ENCODE assay signal across 8 mouse cellular contexts in genomic region chr12:24651642-24652342, GRCm38 (mm10). TPM values are rescaled to one million over a fixed set of nuclear protein-coding genes. Genes with fewer than 3 reads are reported as not detected.
DNase-seq lines count a peak whose midpoint lies in the region; ATAC-seq lines count a peak whose summit lies in the region.

No protein-coding gene starts in this region.

- peak overlapping the region; percentile 94 for H3K27ac ChIP-seq in hindbrain, embryonic 15.5 days (replicated peaks)

- H3K27me3 ChIP-seq in hindbrain, embryonic 15.5 days = no peaks in the 10 kb centered on the region

- WGBS in hindbrain, embryonic 15.5 days = 1% methylated on average over 36 of the region's 36 CpGs

- peaks cover 9% of the 10 kb centered on the region; the same call in 1 of the 2 replicates for H3K36me3 ChIP-seq in hindbrain, embryonic 15.5 days

- peak overlapping the region; percentile 83 for H3K4me3 ChIP-seq in hindbrain, embryonic 15.5 days

- H3K9me3 ChIP-seq in hindbrain, embryonic 15.5 days = no peaks in the 10 kb centered on the region

- H3K9ac ChIP-seq in hindbrain, embryonic 15.5 days = peak overlapping the region; percentile 91

- H3K4me1 ChIP-seq in hindbrain, embryonic 15.5 days (replicated peaks) = peaks cover 36% of the 10 kb centered on the region

- DNase-seq in R1 (ENCODE audit: low read depth, low spot score) = peak; percentile 97
- DNase-seq in cerebellum, postnatal 25 days = peak; percentile 80 to 86
- DNase-seq in frontal cortex, postnatal 25 days (ENCODE audit: low spot score in 2 of 2) = peak; percentile 84 to 87
- peak; percentile 93 for DNase-seq in left cerebral cortex, adult 11 months (ENCODE audit: low spot score)
- DNase-seq in lung, postnatal 4 days = peak; percentile 98 to 99
- DNase-seq in retina, postnatal 7 days (ENCODE audit: low read depth, low spot score) = peak; percentile 78
- DNase-seq in urinary bladder, adult 2 months (ENCODE audit: low spot score) = peak; percentile 94

- ATAC-seq in hindbrain, embryonic 15.5 days (ENCODE audit: low FRiP score, low read depth) = peak; percentile 79

- H3K4me2 ChIP-seq in hindbrain, embryonic 15.5 days = peak overlapping the region; percentile 72

RNA-seq across cellular contexts. Expression of gene Klf11, which starts 0.7 kb away (rescaled TPM):
- polyA plus RNA-seq in hindbrain, embryonic 15.5 days (2015; fragmentation: Nextera tagmentation; extraction: Ambion mirVana) = 14.3 TPM in 2 replicates
- 12.3 and 13.1 TPM in 2 replicates for polyA plus RNA-seq in urinary bladder, adult 2 months (2012; rRNA removed)

RNA-seq across cellular contexts. Expression of gene Cys1, which starts 29.8 kb away (rescaled TPM):
- polyA plus RNA-seq in hindbrain, embryonic 15.5 days (2015; fragmentation: Nextera tagmentation; extraction: Ambion mirVana) = 1.3 and 1.6 TPM in 2 replicates
- polyA plus RNA-seq in urinary bladder, adult 2 months (2012; rRNA removed) = 49.0 and 49.9 TPM in 2 replicates

RNA-seq across cellular contexts. Expression of gene Rrm2, which starts 56.2 kb away (rescaled TPM):
- 64.0 and 73.5 TPM in 2 replicates for polyA plus RNA-seq in hindbrain, embryonic 15.5 days (2015; fragmentation: Nextera tagmentation; extraction: Ambion mirVana)
- 3.9 and 4.0 TPM in 2 replicates for polyA plus RNA-seq in urinary bladder, adult 2 months (2012; rRNA removed)

Comparison
In these comparisons a context has a peak if more than half of its experiments do, and no peak if none do; other contexts are left out.
1. Peak in every context shown above with its lines: DNase-seq, ATAC-seq, H3K4me3 ChIP-seq and H3K27ac ChIP-seq.
2. RNA of gene Cys1, which starts 29.8 kb away (polyA plus RNA-seq): 49.0 to 49.9 TPM in urinary bladder, adult 2 months; 1.3 to 1.6 TPM in hindbrain, embryonic 15.5 days; every median in the first group is over 10 times any median in the second.
3. RNA of gene Rrm2, which starts 56.2 kb away (polyA plus RNA-seq): 64.0 to 73.5 TPM in hindbrain, embryonic 15.5 days; 3.9 to 4.0 TPM in urinary bladder, adult 2 months; every median in the first group is over 10 times any median in the second.